Comparison of ENCODE assay signal across 9 mouse cellular contexts in genomic region chr13:28720169-28720568, GRCm38 (mm10).
DNase-seq lines count a peak whose midpoint lies in the region; ATAC-seq lines count a peak whose summit lies in the region.
"Had no signal": no experiment of that assay in that cellular context is flagged by ENCODE, and none has a peak within 500 bp of the region (broad histone marks: within the 10 kb centered on the region; RNA-seq: fewer than 3 reads in every experiment).

No protein-coding gene starts in this region.

- DNase-seq in left cerebral cortex, postnatal 14 days (ENCODE audit: low spot score in 2 of 2), result peak; percentile 17 to 35
- no peak for DNase-seq in left cerebral cortex, adult 11 months (ENCODE audit: low spot score)
- peak; percentile 62 to 65 for DNase-seq in thymus, postnatal 10 days (ENCODE audit: low spot score in 2 of 2)
- DNase-seq in Muller cell, postnatal 12 days (ENCODE audit: inconsistent ontology term), result no peak
- no peak for DNase-seq in urinary bladder, postnatal 4 days (ENCODE audit: low spot score in 2 of 2)
- DNase-seq: kidney, adult 8-10 months had no signal

- no peaks in the 10 kb centered on the region for H3K9me3 ChIP-seq in forebrain, embryonic 13.5 days (replicated peaks)

- peaks cover 71% of the 10 kb centered on the region for H3K4me1 ChIP-seq in forebrain, embryonic 13.5 days

- intact Hi-C loops in left cerebral cortex, postnatal 14 days (cut with DNase I), result no loop called here

- ATAC-seq in forebrain, embryonic 13.5 days, result peak; percentile 16; the same call in 1 of the 2 replicates
- ATAC-seq in megakaryocyte, adult 5-6 weeks (ENCODE audit: poor library complexity, severe bottlenecking), result 0 out of 2 replicates have a peak, but pooled peaks have one; percentile 30

- no peaks in the 10 kb centered on the region for H3K27me3 ChIP-seq in forebrain, embryonic 13.5 days

- H3K27ac ChIP-seq in forebrain, embryonic 13.5 days, result peak overlapping the region; percentile 95
- H3K27ac ChIP-seq: liver, embryonic 14.5 days had no signal

- H3K4me3 ChIP-seq in forebrain, embryonic 13.5 days, result no peak overlapping the region

- H3K9ac ChIP-seq in forebrain, embryonic 13.5 days, result no peak overlapping the region
- H3K9ac ChIP-seq: liver, embryonic 14.5 days had no signal

- 52% methylated on average over 11 of the region's 11 CpGs for WGBS in forebrain, embryonic 13.5 days

- peak overlapping the region; percentile 32 for H3K4me2 ChIP-seq in forebrain, embryonic 13.5 days

- H3K36me3 ChIP-seq in forebrain, embryonic 13.5 days (ENCODE audit: poor library complexity, severe bottlenecking), result no peaks in the 10 kb centered on the region

Comparison
In these comparisons a context has a peak if more than half of its experiments do, and no peak if none do; other contexts are left out.
1. DNase-seq: peak in left cerebral cortex, postnatal 14 days (2 of 2) and thymus, postnatal 10 days (2 of 2); none in left cerebral cortex, adult 11 months (single experiment), Muller cell, postnatal 12 days (single experiment) and urinary bladder, postnatal 4 days (0 of 2).